Mouse (Mus musculus): ENCODE data around the gene Atg5.

The Atg5 gene

GRCm38 (mm10) chr10:44400119-44400518, 132.0 kb downstream of the Atg5 start:
- no peak for DNase-seq

- DNase-seq: no peak
Measured at GRCm38 (mm10) chr10:44400602-44401001, 132.4 kb downstream of the Atg5 start.

GRCm38 (mm10) chr10:44401600-44401999, 133.4 kb downstream of the Atg5 start:
- DNase-seq: no peak

GRCm38 (mm10) chr10:44403415-44403814, 135.3 kb downstream of the Atg5 start:
- DNase-seq: no peak

- DNase-seq: no peak
Measured at GRCm38 (mm10) chr10:44409054-44409453, 140.9 kb downstream of the Atg5 start.

GRCm38 (mm10) chr10:44409958-44410357, 141.8 kb downstream of the Atg5 start:
- no peak for DNase-seq

Measured in right cerebral cortex, postnatal 4 days (tissue).